Mouse (Mus musculus) midbrain, embryonic 12.5 days (tissue): Measurements from ENCODE around the gene Sfta2. TPM values are rescaled to one million over a fixed set of nuclear protein-coding genes. Genes with fewer than 3 reads are reported as not detected.
A peak's percentile ranks its signal among the peaks of the same experiment; 100 is the strongest.

Source experiments
- ATAC-seq: fragments of 200-750 bp; cut with Nextera tagmentation; 2 replicates; pipeline ENCODE4 v1.8.0; 2017; ENCODE audit warnings: low read depth, moderate TSS enrichment, moderate library complexity; ENCODE audit not compliant: low FRiP score
- H3K27ac ChIP-seq: fragments of 300-500 bp; sonication (generic); replicated peaks from 2 replicates; pipeline ENCODE4 v1.5.1; 2016; ENCODE audit warnings: mild to moderate bottlenecking
- H3K27me3 ChIP-seq: fragments of 300-500 bp; sonication (generic); 2 replicates; pipeline ENCODE4 v1.6.1; 2016; ENCODE audit warnings: mild to moderate bottlenecking
- H3K36me3 ChIP-seq: fragments of 300-500 bp; sonication (generic); 2 replicates; pipeline ENCODE4 v1.6.1; 2016
- H3K4me1 ChIP-seq: fragments of 300-500 bp; sonication (generic); 2 replicates; pipeline ENCODE4 v1.6.1; 2016
- H3K4me2 ChIP-seq: fragments of 300-500 bp; sonication (generic); replicated peaks from 2 replicates; pipeline ENCODE4 v1.6.1; 2016; ENCODE audit warnings: mild to moderate bottlenecking, moderate library complexity
- H3K4me3 ChIP-seq: fragments of 300-500 bp; sonication (generic); 2 replicates; pipeline ENCODE4 v1.5.1; 2016; ENCODE audit warnings: mild to moderate bottlenecking
- H3K9ac ChIP-seq: fragments of 300-500 bp; sonication (generic); replicated peaks from 2 replicates; pipeline ENCODE4 v1.6.1; 2016; ENCODE audit warnings: mild to moderate bottlenecking, moderate library complexity
- H3K9me3 ChIP-seq: fragments of 300-500 bp; sonication (generic); 2 replicates; pipeline ENCODE4 v1.6.1; 2016; ENCODE audit warnings: mild to moderate bottlenecking
- WGBS: fragments of 180-500 bp; shearing (Covaris S2); methylation state at CpG from one replicate; pipeline ENCODE4 v1.1.7; 2016; 5-methylcytosine and 5-hydroxymethylcytosine counted together
- polyA plus RNA-seq: library from polyadenylated mRNA; unstranded; fragments of >200 nt; fragmentation: Nextera tagmentation; extraction: Ambion mirVana; gene quantifications from 2 replicates; pipeline ENCODE4 v1.2.1, GENCODE M21; 2016

The Sfta2 gene
- polyA plus RNA-seq, 1 experiment from 2014 or later = not detected

DNA sequence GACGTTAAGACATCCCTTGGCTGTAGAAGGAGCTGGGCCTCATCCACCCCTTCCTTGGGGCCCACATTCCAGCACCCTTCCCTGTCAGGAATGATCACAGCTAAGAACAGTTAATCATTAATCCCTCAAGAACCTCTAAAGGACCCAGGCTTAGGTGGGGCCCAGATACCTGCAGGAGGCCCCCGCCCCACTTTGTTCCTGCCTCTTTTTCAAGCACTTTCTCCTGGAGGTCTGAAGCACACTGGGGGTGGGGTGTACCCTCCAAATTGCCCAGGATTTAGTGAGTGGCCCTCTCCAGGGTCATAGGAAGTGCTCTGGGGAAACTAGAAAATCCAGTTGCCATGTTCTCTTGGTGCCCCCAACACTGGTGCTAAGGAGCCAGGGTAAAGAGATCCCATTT lies 48.1 kb downstream of the Sfta2 start:
- H3K36me3 ChIP-seq = no peaks in the 10 kb centered on the region
- no peak overlapping the region for H3K27ac ChIP-seq
- ATAC-seq = no peak
- H3K9me3 ChIP-seq = no peaks in the 10 kb centered on the region
- H3K27me3 ChIP-seq = 0 out of 2 replicates have a peak, but pooled peaks cover 7% of the 10 kb centered on the region
- H3K4me1 ChIP-seq = no peaks in the 10 kb centered on the region
- WGBS = 69% methylated on average over 2 of the region's 2 CpGs
- no peak overlapping the region for H3K4me3 ChIP-seq
- H3K4me2 ChIP-seq = no peak overlapping the region
- H3K9ac ChIP-seq = no peak overlapping the region

DNA sequence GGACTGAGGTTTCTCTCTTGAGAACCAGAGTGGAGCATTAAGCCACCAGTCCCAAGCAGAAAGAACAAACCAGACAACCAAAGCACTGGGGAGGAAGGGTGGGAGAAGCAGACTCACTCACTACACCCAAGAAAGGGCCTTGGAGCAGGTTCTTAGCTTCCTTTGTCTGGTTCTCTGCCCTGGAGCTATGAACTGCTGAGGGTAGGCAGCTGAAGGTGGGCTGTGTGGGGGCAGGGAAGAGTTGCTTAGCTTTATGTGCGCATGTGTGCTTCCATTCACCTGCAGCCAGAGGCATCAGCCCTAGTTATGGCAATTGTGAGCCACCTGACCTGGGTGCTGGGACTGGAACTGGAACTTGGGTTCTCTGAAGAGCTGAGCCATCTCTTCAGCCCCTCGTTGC lies 51.7 kb downstream of the Sfta2 start:
- no peak for ATAC-seq
- 87% methylated on average over 2 of the region's 2 CpGs for WGBS

DNA sequence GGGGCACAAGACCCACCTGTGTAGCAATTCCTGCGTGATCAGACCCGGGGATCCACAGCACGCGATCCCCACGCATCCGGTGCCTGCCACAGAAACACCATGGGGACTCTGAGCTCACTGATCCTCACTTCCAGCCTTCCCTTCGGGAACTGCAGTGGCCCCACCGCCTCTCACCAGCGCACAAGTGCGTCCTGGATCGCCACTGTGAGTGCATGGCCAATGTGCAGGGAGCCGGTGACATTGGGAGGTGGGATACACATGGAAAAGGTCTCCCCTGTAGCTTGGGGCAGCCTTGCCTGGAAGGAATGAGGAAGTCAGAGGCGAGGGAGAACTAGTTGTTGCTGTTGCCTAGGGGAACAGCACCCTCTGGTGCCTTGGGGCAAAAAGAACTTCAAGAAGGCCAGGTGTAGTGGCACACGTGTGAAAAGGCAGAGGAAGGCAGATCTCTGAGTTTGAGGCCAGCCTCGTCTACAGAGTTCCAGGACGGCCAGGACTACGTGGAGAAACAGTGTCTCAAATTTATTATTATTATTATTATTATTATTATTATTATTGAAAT lies 64.7 kb downstream of the Sfta2 start:
- Histone ChIP-seq H3K4me3 (no peak overlapping the region), H3K27me3 (no peaks in the 10 kb centered on the region), H3K9ac (no peak overlapping the region), H3K36me3 (peaks cover 30% of the 10 kb centered on the region), H3K4me2 (no peak overlapping the region), H3K27ac (no peak overlapping the region), H3K9me3 (no peaks in the 10 kb centered on the region), H3K4me1 (peaks cover 21% of the 10 kb centered on the region)
- 83% methylated on average over 17 of the region's 17 CpGs for WGBS
- ATAC-seq = no peak

More for the DNA sequence above, 51.7 kb downstream of the Sfta2 start:
- Histone ChIP-seq H3K4me2 (no peak overlapping the region), H3K4me3 (no peak overlapping the region), H3K27ac (no peak overlapping the region), H3K36me3 (peaks cover 34% of the 10 kb centered on the region), H3K27me3 (no peaks in the 10 kb centered on the region), H3K9me3 (no peaks in the 10 kb centered on the region), H3K9ac (no peak overlapping the region), H3K4me1 (no peaks in the 10 kb centered on the region)

DNA sequence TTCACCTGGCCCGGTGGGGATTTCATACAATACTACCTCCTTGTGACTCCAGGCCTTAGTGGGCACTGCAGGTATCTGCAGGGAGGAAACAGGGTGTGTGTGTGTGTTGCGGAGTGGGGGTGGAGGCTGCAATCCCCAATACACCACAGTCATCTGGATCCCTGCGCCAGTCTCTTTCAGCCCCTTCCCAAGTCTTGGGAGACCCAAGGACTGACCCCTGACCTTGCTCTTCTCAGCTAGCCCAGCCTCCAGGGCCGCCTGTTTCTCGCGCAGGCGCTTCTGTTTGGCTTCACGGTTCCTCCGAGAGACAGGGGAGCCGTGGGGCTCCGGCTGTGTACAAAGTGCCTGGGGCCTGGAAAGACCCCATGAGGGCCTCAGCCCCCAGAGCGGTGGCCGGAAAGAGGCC lies 65.5 kb downstream of the Sfta2 start:
- peak overlapping the region; percentile 88 for H3K4me2 ChIP-seq
- no peaks in the 10 kb centered on the region for H3K9me3 ChIP-seq
- peak overlapping the region; percentile 63 for H3K4me3 ChIP-seq
- ATAC-seq = peak; percentile 65; the same call in 1 of the 2 replicates
- H3K4me1 ChIP-seq = peaks cover 21% of the 10 kb centered on the region
- H3K9ac ChIP-seq = peak overlapping the region; percentile 82
- no peaks in the 10 kb centered on the region for H3K27me3 ChIP-seq
- H3K36me3 ChIP-seq = peaks cover 23% of the 10 kb centered on the region
- H3K27ac ChIP-seq = peak overlapping the region; percentile 77
- WGBS = 5% methylated on average over 13 of the region's 13 CpGs

DNA sequence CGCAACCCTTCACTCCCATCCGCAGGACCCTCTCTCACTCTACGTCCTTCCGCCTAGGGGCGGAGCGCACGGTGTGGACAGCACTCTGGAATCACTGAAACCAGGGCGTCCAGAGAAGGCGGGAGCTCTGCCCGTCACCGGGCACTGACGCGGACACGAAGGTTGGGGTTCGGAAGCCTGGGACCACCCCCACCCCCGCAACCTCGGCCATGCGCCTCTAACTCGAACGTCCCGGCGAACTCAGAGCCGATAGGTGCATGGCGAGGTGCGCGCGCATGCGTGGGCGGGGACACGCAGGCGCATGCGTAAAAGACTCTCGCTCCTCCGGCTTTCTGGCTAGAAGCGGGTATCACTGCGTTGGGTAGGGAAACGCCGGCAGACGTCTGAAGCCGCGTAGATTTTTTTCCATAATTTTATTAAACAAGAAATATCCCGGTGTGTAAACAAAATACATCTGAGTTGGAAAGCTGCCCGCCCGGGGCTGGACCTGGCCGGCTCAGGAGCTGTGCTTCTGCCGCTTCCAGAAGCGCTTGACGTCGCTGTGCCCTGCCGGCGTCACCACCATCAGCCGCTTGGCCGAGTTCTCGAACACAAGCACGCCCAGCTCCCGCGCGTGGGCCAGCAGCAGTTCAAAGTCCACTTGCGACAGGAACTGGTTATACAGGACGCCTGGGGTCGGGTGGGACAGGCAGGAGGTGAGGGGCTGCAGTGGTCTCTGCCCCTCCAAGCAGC lies 66.2 kb downstream of the Sfta2 start, which contains the start of gene Vars2:
Gene Vars2, minus strand, starts transcription at position 259 of the 732 bp plus-strand sequence.
- H3K27me3 ChIP-seq = no peaks in the 10 kb centered on the region
- peak within 1 kb of the TSS; percentile 82 for H3K9ac ChIP-seq
- H3K4me2 ChIP-seq = peak within 1 kb of the TSS; percentile 88
- peaks cover 23% of the 10 kb centered on the region for H3K4me1 ChIP-seq
- WGBS = under 1% methylated on average over 61 of the region's 61 CpGs
- peaks cover 20% of the 10 kb centered on the region for H3K36me3 ChIP-seq
- H3K9me3 ChIP-seq = no peaks in the 10 kb centered on the region
- H3K27ac ChIP-seq = peak within 1 kb of the TSS; percentile 77
- H3K4me3 ChIP-seq = peak within 1 kb of the TSS; percentile 63
- ATAC-seq = peak; percentile 86

DNA sequence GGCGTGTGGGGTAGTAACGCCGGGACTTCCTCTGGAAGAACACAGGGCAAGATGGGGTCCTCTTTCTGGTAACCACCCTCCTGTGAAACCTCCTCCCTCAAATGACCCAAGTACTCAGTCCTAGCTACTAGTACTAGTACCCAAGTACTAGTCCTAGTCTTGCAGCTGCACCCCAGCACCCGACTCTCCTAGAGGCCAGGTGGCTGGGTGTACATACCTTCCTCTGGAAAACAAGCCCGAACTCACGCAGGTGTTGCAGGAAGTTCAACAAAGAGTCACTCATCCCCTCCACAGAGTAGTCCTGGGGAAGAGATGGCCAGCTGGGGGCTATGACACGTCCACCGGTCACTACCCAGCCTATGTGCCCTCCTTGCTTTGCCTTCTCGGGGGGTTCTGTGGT lies 68.4 kb downstream of the Sfta2 start:
- Histone ChIP-seq H3K9me3 (no peaks in the 10 kb centered on the region), H3K9ac (no peak overlapping the region), H3K36me3 (peaks cover 4% of the 10 kb centered on the region; the same call in 1 of the 2 replicates), H3K4me3 (no peak overlapping the region), H3K27me3 (no peaks in the 10 kb centered on the region), H3K4me1 (peaks cover 30% of the 10 kb centered on the region), H3K27ac (no peak overlapping the region), H3K4me2 (no peak overlapping the region)
- no peak for ATAC-seq
- WGBS = 96% methylated on average over 9 of the region's 9 CpGs

DNA sequence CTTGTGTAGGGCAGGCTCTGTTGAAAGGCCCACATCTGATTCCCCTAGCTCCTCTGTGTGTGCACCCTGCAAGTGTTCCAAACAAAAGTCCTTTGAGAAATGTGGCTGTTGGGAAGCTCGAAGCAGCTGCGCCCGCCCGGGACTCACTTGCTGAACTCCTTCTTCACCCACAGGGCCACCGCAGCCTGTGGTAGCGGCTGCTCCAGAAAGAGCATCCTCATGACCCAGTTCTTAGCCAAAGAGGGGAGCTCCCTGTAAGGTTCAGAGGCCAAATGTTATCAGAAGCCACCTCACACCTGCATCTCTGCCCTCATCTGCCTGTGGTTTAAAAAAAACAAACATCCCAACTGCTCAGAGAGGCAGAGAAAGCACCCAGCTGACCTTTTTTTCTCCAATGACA lies 70.5 kb downstream of the Sfta2 start:
- Histone ChIP-seq H3K9me3 (no peaks in the 10 kb centered on the region), H3K27ac (no peak overlapping the region), H3K4me2 (no peak overlapping the region), H3K4me3 (no peak overlapping the region), H3K27me3 (no peaks in the 10 kb centered on the region), H3K36me3 (peaks cover 4% of the 10 kb centered on the region; the same call in 1 of the 2 replicates), H3K9ac (no peak overlapping the region), H3K4me1 (peaks cover 20% of the 10 kb centered on the region)
- no peak for ATAC-seq
- 90% methylated on average over 6 of the region's 6 CpGs for WGBS

DNA sequence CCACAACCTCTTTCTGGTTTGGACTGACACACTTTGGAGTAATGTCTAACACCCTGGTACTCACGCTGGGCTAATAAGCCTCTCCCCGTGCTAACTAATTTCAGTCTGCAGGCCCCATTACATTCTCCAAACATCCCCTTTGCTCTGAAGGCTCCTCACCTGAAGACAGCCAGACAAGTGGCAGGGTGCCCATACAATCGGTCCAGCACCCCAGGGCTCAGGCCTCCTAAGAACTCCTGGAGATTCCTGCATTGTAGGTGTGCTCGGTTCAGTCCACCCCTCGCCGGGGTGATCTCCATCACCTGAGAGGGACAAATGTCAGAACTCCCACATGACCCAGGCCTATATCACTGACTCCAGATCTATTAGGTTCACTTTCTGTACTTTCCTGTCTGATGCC lies 71.2 kb downstream of the Sfta2 start:
- Histone ChIP-seq H3K36me3 (peaks cover 4% of the 10 kb centered on the region; the same call in 1 of the 2 replicates), H3K4me1 (peaks cover 17% of the 10 kb centered on the region), H3K9ac (no peak overlapping the region), H3K9me3 (no peaks in the 10 kb centered on the region), H3K27ac (no peak overlapping the region), H3K4me2 (peak overlapping the region; percentile 89), H3K27me3 (no peaks in the 10 kb centered on the region), H3K4me3 (peak overlapping the region; percentile 71; the same call in 1 of the 2 replicates)
- ATAC-seq = no peak
- 91% methylated on average over 6 of the region's 6 CpGs for WGBS

DNA sequence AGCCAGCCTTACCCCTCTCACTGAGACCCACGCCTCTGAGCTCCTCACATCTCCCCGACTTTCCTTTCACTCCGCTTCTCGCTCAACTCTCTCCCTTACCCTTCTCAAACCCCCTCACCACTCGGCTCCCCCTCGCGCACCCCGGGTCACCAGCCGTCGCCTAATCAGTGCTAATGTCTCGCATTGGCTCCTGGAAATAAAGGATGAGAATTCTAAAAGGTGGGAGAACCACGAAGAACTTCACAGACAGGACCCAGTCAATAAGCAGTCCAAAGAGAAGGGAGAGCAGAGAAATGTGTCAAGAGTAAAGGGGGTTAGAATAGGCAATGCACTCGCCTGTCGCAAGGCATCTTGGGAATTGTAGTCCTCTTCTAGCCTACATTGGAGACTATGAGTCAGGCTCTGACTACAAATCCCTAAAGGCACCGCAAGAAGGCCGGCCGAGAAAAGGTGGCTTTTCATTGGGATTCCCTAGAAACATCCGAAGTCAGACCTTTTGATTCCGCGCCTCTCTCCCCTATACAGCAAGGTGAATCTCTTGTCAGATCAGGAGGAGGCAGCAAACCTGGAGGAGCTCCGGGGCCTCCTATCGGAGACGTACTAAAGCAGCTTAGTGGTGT lies 72.2 kb downstream of the Sfta2 start, which contains the start of gene Gtf2h4:
Gene Gtf2h4, minus strand, starts transcription at position 324 of the 620 bp plus-strand sequence.
- peak; percentile 95 for ATAC-seq
- Histone ChIP-seq H3K4me2 (peak within 1 kb of the TSS; percentile 89), H3K36me3 (peaks cover 4% of the 10 kb centered on the region; the same call in 1 of the 2 replicates), H3K9ac (peak within 1 kb of the TSS; percentile 84), H3K9me3 (no peaks in the 10 kb centered on the region), H3K27ac (0 out of 2 replicates have a peak within 1 kb of the TSS, but pooled peaks have one; percentile 30), H3K4me3 (peak within 1 kb of the TSS; percentile 71), H3K4me1 (peaks cover 9% of the 10 kb centered on the region; the same call in 1 of the 2 replicates), H3K27me3 (no peaks in the 10 kb centered on the region)
- WGBS = 2% methylated on average over 23 of the region's 23 CpGs

DNA sequence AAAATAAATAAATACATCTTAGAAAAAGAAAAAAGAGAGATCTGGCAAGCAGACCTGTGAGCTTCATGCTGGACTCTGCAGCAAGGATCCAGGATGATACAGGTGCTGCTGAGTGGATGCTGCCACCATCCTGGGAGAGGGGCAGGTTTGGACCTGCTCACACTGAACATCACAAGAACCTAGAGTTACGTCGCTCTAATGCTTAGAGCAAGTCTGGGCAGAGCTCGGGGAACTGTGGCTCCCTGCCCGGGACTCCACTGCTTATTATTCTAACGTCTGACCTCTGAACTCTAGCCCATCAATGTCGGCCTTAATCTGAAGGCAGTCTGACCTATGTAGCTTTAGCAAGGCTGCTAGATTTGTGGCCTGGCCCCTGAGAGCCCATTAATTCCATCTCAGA lies 79.2 kb downstream of the Sfta2 start:
- Histone ChIP-seq H3K9ac (no peak overlapping the region), H3K4me1 (peaks cover 6% of the 10 kb centered on the region; the same call in 1 of the 2 replicates), H3K9me3 (no peaks in the 10 kb centered on the region), H3K4me3 (no peak overlapping the region), H3K4me2 (no peak overlapping the region), H3K27me3 (no peaks in the 10 kb centered on the region), H3K27ac (0 out of 2 replicates have a peak overlapping the region, but pooled peaks have one; percentile 4), H3K36me3 (peaks cover 55% of the 10 kb centered on the region)
- 33% methylated on average over 6 of the region's 6 CpGs for WGBS
- ATAC-seq = 0 out of 2 replicates have a peak, but pooled peaks have one; percentile 17

DNA sequence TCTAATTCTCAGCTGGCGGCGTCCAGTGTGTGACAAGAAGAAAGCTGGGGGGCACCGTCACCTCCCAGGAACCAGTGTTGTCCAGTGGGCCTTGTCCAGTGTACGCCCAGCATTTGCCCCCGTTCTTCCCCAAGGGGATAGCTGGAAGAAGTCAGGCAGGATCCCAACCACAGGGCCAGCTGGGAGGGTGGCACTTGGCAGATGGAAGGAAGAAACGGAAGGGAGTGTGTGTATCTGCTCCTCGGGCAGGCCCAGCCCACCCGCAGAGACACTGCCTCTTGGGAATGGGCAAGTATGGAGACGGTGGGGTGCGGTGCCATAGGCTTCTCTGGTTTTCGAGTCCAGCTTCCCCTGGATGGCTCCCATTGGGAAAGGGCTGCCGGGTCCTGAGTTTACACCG lies 80.6 kb downstream of the Sfta2 start:
- no peaks in the 10 kb centered on the region for H3K9me3 ChIP-seq
- H3K9ac ChIP-seq = no peak overlapping the region
- H3K4me2 ChIP-seq = no peak overlapping the region
- peak overlapping the region; percentile 30; the same call in 1 of the 2 replicates for H3K27ac ChIP-seq
- 86% methylated on average over 13 of the region's 13 CpGs for WGBS
- peaks cover 17% of the 10 kb centered on the region for H3K4me1 ChIP-seq
- ATAC-seq = no peak
- H3K36me3 ChIP-seq = peaks cover 69% of the 10 kb centered on the region
- H3K27me3 ChIP-seq = no peaks in the 10 kb centered on the region
- H3K4me3 ChIP-seq = no peak overlapping the region

DNA sequence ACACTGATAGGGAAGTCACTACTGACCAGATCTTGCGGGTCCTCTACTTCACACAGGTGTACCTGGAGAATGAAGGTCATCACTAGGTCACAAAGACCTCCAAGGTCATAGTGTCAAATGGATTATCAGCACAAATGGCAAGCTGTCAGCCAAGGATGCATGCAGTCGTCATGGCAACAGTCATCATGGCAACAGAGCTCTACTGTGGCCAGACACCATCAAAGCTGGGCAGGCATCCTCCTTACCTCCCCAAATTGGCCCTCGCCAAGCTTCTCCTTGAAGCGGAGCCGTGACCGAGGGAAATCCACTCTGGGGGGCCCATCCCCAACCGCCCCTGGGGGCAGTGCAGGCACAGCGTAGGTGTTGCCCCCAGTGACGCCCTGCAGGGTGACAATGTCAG lies 83.7 kb downstream of the Sfta2 start:
- Histone ChIP-seq H3K4me2 (no peak overlapping the region), H3K4me1 (peaks cover 17% of the 10 kb centered on the region), H3K9me3 (no peaks in the 10 kb centered on the region), H3K27me3 (no peaks in the 10 kb centered on the region), H3K36me3 (peaks cover 99% of the 10 kb centered on the region), H3K9ac (0 out of 2 replicates have a peak overlapping the region, but pooled peaks have one; percentile 15), H3K4me3 (no peak overlapping the region), H3K27ac (peak overlapping the region; percentile 72)
- 47% methylated on average over 9 of the region's 9 CpGs for WGBS
- ATAC-seq = no peak
